Mouse (Mus musculus): ENCODE data around the gene Esrrg.

DNA sequence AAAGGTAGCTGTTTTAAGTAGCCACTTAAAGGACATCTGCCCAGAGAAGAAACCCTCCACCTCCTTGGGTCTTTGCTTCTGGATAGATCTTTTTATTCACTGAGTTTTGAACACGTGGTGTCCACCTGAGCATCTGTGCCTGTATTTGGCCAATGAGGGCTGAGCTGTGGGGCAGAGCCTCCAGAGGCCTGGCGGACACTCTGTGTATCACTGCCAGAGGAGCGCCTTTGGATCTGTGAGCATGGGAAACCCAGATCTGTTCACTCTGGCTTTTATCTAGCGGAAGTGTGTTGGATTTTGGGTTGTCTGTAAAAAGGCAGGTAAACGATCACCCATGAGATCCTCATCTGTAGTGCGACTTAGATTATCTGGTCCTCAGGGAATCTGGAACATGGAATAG, 196.4 kb downstream of the Esrrg start:
- TF ChIP-seq GATA1 (IDR thresholded peaks at IDR 0.05; ENCODE audit: borderline replicate concordance, low read length) (no peak), FLI1 (IDR thresholded peaks at IDR 0.05; ENCODE audit: low read length) (no peak)

All from megakaryocyte, embryonic 14.5 days (primary cell).